Mouse (Mus musculus): ENCODE results near the gene Insig1.

Insig1 gene

DNA sequence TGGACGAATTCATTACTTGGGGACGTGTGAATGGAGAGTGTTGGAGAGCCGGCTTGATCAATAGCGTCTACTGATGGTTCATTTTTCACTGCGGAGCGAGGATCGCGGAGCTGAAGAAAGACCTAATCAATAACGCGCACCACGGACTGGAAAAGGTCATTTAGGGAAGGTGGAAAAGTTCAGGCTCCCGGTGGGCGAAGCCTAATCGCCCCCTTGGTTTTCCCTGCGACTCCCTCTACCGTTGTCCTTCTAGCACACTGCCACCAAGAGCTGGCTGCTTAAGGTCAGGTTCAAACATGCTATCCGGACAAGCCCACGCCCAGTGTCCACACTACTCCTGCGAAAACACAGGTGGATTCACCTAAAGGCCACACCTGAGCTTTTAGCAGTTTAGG is 47.4 kb downstream of the Insig1 start:
- DNase-seq (ENCODE audit: low spot score): no peak

DNA sequence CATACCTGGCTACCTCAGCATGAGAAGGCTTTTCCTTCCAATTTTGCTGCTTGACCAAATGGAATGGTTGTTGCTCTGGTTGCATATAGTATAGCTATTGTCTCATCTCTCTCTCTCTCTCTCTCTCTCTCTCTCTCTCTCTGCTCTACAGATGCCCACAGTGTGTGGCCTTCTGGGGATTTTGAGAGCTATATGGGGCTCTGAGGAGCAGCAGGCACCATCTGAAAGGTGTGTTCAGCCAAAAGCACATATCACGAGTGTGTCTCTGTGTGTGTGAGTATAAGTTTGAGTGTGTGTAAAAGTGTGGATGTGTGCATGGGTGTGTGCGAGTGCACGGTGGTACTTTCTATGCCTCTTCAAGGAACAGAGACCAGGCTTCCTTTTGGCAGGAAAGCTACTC is 48.4 kb downstream of the Insig1 start:
- DNase-seq (ENCODE audit: low spot score): no peak

DNA sequence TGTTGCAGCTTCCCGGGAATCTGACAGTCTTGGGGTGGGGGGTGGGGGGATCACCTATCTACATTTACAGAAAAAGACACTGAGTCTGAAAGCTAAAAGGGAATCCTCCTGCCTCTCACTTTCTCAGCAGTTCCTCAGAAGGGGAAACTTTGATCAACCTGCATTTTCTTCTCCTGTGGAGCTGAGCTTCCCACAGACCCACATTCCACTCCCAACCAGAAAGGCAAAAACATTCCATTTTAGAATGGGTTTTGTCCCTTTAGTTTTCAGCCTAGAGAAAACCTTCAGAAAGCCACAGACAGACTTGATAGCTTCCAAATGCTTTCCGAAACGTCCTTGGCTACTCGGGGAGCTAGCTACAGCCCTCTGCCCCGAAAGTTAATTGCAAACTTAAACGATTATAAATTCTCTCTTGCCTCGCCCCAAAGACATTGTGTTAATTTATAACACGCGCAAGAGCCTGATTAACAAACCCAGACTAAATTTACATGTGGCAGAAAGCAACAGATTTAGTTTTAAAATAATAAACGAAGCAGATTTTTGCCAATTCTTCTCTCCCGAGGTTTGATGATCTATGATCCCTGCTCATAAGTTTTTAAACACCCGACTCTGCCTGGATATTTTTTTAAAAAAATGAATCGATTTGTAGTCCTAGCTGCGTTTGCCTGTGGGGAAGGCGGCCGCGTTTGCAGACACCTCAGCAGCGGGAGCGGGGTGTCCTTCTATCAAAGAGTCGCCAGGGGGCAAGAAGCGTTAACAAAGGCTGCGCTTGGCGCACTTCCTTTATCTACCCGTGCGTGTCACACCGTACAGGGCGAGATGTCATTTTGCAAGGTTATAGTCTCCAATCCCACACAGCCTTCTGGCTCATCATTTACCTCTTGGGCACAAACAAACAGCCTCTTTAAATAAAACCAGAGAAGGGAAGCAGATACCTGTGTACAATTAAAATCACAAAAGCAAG is 51.6 kb downstream of the Insig1 start:
- DNase-seq (ENCODE audit: low spot score): peak; percentile 72

DNA sequence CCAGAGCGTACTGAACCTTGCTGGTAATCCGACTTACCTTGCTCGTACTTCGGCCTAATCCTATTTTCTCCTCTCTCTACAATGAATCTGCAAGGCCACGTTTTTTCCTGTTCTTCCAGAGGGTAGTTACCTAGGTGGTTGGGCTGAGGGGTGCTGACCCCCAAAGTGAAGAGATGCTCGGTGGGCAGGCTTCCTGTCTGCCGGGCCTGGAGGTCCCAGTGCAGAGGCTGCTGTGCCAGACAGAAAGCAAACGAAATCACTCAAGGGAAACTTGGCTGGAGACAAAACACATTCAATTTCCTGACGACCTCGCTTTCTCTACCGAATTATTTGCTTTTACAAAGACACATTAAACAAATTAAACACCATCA is 52.3 kb downstream of the Insig1 start:
- DNase-seq (ENCODE audit: low spot score): no peak

DNA sequence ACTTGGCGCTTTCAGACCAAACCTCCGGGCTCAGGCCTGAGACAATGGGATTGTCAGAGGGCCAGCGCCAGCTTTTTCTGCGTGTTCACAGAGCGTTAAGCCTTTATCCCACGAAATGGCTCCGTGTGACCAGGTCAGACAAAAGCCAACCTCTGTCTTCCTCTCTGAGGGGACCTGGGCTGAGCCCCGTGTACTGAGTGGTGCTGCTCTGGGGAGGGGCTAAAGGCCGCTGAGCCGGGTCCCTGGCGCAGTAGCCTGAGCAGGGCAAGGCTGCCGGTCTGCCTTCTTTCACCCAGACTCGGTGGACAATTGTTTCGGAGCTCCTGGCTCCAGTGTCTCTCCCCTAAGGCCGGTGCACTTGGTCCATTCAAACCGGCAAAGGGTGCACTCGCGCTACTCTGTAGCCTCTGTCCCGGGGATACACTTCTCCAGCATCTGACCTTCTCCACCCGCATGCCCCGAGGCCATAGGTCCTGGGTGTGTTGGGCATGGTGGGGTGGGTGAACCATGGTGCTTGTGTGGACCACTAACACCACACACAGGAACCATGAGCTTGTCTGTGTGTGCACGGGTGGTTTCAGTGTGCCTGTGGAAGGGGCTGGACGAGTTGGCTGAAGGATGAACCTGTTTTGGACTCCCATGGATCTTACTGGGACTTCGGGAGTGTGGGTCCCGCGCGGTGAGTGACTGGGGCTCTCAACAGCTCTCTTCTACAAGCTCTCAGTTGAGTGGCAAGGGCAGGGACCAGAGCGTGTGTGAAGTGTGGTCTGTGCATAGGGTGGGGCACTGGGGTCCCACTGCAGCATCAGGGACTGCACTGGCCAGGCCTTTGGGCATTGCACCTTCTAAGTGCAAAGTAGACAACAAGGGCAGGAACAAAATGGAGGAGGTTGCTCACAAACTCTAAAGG is 53.4 kb downstream of the Insig1 start:
- DNase-seq (ENCODE audit: low spot score): no peak

Data from T-cell, adult 2 months (primary cell).